Mouse (Mus musculus): ENCODE measurements around the gene Hist1h4c. TPM values are rescaled to one million over a fixed set of nuclear protein-coding genes. Genes with fewer than 3 reads are reported as not detected.

The Hist1h4c gene
- polyA plus RNA-seq, 1 experiment from 2014 or later: 6.5 TPM

DNA sequence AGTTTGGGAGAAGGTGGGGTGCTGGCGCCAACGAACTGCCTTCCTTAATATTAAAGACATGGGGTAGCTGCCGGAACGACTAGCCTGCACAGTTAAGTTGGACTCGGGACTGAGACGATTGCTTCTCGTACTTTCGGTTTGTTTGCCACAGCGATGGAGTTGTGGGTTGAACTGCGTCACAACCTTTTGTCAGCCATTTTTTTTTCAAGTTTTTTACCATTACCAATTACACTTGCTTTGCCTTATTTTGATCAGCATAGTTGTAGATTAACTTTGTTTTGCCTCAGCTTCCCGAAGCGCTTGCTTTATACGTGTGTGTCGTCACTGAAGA, 41.6 kb upstream of the Hist1h4c start:
- Histone ChIP-seq H3K4me3 (peak overlapping the region; percentile 64), H3K27me3 (ENCODE audit: low read depth, poor library complexity, severe bottlenecking) (no peaks in the 10 kb centered on the region), H3K36me3 (no peaks in the 10 kb centered on the region), H3K9me3 (replicated peaks) (no peaks in the 10 kb centered on the region), H3K4me1 (peaks cover 19% of the 10 kb centered on the region), H3K27ac (peak overlapping the region; percentile 96)
- WGBS: 1% methylated on average over 14 of the region's 14 CpGs
- DNase-seq (ENCODE audit: low spot score): no peak

DNA sequence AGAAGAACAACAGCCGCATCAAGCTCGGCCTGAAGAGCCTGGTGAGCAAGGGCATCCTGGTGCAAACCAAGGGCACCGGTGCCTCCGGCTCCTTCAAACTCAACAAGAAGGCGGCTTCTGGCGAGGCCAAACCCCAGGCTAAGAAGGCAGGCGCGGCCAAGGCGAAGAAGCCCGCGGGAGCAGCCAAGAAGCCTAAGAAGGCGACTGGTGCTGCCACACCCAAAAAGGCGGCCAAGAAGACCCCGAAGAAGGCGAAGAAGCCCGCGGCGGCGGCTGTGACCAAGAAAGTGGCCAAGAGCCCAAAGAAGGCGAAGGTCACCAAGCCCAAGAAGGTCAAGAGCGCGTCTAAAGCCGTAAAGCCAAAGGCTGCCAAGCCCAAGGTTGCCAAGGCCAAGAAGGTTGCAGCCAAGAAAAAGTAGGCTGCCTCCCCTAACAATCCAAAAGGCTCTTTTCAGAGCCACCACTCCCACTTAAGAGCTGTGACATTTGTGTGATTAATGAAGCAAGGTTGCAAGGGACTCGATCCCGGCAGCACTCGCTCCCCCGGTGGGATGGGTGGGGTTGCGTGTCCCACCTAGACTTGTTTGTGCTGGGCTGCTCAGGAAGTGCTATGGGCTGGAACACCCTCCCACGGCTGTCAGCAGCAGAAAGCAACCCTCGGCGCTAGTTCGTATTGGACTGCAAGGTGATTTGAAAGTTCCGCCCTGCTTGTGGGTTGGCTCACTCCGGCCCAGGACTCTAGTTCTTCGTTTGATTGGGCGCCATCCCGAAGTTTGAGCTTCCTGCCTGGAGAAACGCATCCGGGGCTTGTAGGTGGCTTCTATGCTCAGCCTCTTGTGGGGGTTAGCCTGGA, 41.0 kb upstream of the Hist1h4c start:
- Histone ChIP-seq H3K27ac (peak overlapping the region; percentile 96), H3K36me3 (no peaks in the 10 kb centered on the region), H3K4me3 (peak overlapping the region; percentile 64), H3K9me3 (replicated peaks) (no peaks in the 10 kb centered on the region), H3K27me3 (ENCODE audit: low read depth, poor library complexity, severe bottlenecking) (no peaks in the 10 kb centered on the region), H3K4me1 (peaks cover 16% of the 10 kb centered on the region)
- DNase-seq (ENCODE audit: low spot score): peak; percentile 92
- under 1% methylated on average over 39 of the region's 39 CpGs for WGBS

DNA sequence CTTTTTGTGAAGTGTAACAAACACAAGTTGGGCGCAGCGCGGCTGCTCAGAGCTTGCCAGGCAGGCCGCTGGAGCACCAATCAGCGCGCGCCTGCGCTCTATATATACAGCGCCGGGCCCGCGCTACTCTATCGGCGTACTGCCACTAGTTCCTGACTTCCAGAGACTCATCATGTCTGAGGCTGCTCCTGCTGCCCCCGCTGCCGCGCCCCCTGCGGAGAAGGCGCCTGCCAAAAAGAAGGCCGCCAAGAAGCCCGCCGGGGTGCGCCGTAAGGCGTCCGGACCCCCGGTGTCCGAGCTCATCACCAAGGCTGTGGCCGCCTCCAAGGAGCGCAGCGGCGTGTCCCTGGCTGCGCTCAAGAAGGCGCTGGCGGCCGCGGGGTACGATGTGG, 40.4 kb upstream of the Hist1h4c start, which contains the start of gene Hist1h1c:
Gene Hist1h1c, plus strand, starts transcription at position 132 of the 392 bp plus-strand sequence.
- DNase-seq (ENCODE audit: low spot score): peak; percentile 93
- no peaks in the 10 kb centered on the region for H3K9me3 ChIP-seq (replicated peaks)
- H3K27ac ChIP-seq: peak within 1 kb of the TSS; percentile 96
- no peaks in the 10 kb centered on the region for H3K36me3 ChIP-seq
- H3K4me3 ChIP-seq: peak within 1 kb of the TSS; percentile 64
- no peaks in the 10 kb centered on the region for H3K27me3 ChIP-seq (ENCODE audit: low read depth, poor library complexity, severe bottlenecking)
- H3K4me1 ChIP-seq: peaks cover 15% of the 10 kb centered on the region
- under 1% methylated on average over 38 of the region's 38 CpGs for WGBS

DNA sequence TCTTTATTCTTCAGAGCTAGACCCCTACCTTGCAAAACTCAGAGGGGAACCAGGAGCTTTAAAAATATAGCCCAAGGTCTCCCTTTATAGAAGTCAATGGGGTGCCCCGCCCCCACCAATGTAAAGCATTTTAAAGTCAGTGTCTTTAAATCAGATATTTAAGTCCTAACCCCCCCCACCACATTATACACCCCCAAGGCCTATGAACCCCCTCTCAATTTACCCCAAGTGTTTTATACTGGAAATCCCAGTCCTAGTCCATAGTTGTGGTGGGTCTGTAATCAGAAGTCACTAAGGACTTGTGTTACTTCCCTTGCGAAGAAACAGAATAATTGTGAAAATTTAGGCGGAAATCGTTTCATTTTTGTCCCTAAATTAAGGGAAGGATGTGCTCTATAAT, 39.8 kb upstream of the Hist1h4c start:
- peak overlapping the region; percentile 64 for H3K4me3 ChIP-seq
- no peaks in the 10 kb centered on the region for H3K27me3 ChIP-seq (ENCODE audit: low read depth, poor library complexity, severe bottlenecking)
- H3K9me3 ChIP-seq (replicated peaks): no peaks in the 10 kb centered on the region
- H3K4me1 ChIP-seq: peaks cover 15% of the 10 kb centered on the region
- WGBS: 24% methylated on average over 4 of the region's 4 CpGs
- DNase-seq (ENCODE audit: low spot score): no peak
- H3K36me3 ChIP-seq: no peaks in the 10 kb centered on the region
- H3K27ac ChIP-seq: peak overlapping the region; percentile 96

DNA sequence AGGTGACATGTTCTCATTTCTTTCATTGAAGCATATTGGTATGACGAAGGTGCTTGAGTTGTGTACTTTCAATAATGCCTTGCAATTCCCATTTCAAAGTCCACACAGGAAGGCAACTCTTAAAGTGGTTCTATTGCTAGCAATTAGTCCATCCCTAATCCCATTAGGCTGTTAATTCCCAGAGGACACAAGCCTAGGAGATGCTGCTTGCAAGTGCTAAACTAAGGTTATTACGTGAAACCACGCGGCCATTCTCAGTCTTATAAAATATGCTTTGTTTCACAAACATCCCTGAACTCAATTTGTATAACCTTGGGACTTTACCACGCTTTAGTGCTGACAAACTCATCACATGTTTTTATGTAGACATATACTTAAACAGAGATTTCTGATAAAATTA, 38.8 kb upstream of the Hist1h4c start:
- H3K9me3 ChIP-seq (replicated peaks): no peaks in the 10 kb centered on the region
- H3K4me3 ChIP-seq: no peak overlapping the region
- no peaks in the 10 kb centered on the region for H3K27me3 ChIP-seq (ENCODE audit: low read depth, poor library complexity, severe bottlenecking)
- DNase-seq (ENCODE audit: low spot score): no peak
- no peaks in the 10 kb centered on the region for H3K36me3 ChIP-seq
- H3K4me1 ChIP-seq: peaks cover 15% of the 10 kb centered on the region
- 87% methylated on average over 5 of the region's 5 CpGs for WGBS
- peak overlapping the region; percentile 96 for H3K27ac ChIP-seq

DNA sequence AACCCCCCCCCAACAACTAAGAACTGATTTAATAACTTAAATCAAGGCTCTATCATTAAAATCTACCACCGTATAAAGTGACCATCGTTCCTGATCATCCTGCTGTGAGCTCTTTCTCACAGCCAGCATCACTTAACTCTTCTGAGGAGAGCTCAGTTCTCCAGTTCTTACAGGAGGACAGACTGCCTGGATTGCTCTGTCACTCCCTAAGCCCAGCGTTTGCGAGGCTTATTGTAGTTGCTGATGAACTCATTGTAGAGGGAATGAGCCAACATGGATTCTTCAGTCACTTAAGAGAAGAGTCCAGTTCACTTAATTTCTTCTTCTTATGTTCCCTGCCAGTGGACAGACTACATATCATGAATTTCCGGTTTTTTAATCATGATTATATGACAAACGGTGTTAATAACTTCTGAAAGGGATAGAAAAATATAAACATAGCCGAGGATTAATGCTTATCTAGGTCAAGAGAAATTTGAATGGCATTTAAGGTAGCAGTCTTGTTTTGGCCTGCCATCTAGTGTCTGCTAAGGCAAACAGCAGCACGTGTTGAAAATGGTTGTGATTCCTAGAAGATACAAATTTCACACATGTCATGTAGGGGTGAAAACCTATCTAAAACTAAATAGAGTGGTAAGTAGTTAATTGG, 34.0 kb upstream of the Hist1h4c start:
- Histone ChIP-seq H3K27ac (no peak overlapping the region), H3K4me3 (no peak overlapping the region), H3K4me1 (no peaks in the 10 kb centered on the region), H3K9me3 (replicated peaks) (no peaks in the 10 kb centered on the region), H3K27me3 (ENCODE audit: low read depth, poor library complexity, severe bottlenecking) (no peaks in the 10 kb centered on the region), H3K36me3 (no peaks in the 10 kb centered on the region)
- 27% methylated on average over 8 of the region's 8 CpGs for WGBS
- DNase-seq (ENCODE audit: low spot score): no peak

DNA sequence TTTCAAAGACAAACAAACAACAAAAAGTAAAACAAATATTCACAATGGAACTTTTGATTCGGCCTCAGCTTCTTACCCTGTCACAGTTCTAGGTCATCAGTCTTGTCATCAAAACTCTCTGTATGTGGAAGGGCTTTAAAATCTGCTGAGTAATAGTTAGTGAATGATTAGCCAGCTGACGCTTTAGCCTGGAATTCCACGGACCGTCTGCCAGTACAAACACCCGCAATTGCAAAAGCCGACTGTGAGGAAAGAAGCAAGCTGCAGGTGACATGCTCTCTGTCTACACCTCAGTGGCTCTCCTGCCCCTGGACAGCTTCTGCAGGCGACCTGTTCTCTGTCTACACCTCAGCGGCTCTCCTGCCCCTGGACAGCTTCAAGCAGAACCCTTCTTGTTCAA, 32.2 kb upstream of the Hist1h4c start:
- Histone ChIP-seq H3K27ac (no peak overlapping the region), H3K9me3 (replicated peaks) (no peaks in the 10 kb centered on the region), H3K4me3 (no peak overlapping the region), H3K27me3 (ENCODE audit: low read depth, poor library complexity, severe bottlenecking) (no peaks in the 10 kb centered on the region), H3K36me3 (no peaks in the 10 kb centered on the region), H3K4me1 (no peaks in the 10 kb centered on the region)
- no peak for DNase-seq (ENCODE audit: low spot score)
- WGBS: 59% methylated on average over 8 of the region's 8 CpGs

DNA sequence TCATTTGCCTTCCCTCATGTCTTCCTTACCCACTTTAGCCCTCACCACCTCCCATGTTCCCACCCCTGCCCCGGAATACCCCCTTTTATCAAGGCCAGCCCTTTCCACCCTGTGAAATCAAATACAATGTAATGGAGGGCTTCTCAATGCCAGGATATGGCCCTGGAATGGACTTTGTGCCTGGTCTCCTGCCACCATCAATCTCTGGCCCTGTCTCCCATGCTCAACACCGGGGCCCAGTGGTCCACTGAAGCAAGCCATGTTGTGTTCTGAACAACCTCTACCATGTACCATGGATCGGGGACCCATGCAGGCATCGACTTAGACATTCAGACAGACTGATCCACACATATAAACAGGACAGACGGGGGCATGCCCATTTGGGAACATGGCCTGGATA, 31.5 kb upstream of the Hist1h4c start:
- Histone ChIP-seq H3K9me3 (replicated peaks) (no peaks in the 10 kb centered on the region), H3K36me3 (no peaks in the 10 kb centered on the region), H3K4me3 (no peak overlapping the region), H3K4me1 (peaks cover 5% of the 10 kb centered on the region; the same call in 1 of the 2 replicates), H3K27ac (no peak overlapping the region), H3K27me3 (ENCODE audit: low read depth, poor library complexity, severe bottlenecking) (no peaks in the 10 kb centered on the region)
- DNase-seq (ENCODE audit: low spot score): no peak
- WGBS: 97% methylated on average over 5 of the region's 5 CpGs

DNA sequence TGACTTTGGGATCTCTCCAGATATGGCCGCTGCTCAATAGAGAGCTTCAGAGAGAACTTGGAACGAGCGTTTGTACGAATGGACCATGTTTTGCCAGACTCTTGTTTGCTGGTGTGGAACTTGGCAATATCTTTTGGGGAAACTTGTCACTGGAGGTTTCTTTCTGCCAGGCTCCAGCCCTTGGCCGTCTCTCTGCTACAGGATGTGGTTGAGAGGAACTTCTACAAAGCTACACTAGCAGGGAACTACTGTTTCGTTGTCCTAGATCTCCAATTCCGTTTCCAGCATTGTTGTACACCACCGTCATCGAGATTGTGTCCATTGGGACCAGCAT, 30.9 kb upstream of the Hist1h4c start:
- Histone ChIP-seq H3K27me3 (ENCODE audit: low read depth, poor library complexity, severe bottlenecking) (no peaks in the 10 kb centered on the region), H3K36me3 (no peaks in the 10 kb centered on the region), H3K4me3 (no peak overlapping the region), H3K27ac (no peak overlapping the region; the same call in 1 of the 2 replicates), H3K9me3 (replicated peaks) (no peaks in the 10 kb centered on the region), H3K4me1 (peaks cover 5% of the 10 kb centered on the region; the same call in 1 of the 2 replicates)
- peak; percentile 3 for DNase-seq (ENCODE audit: low spot score)
- 92% methylated on average over 9 of the region's 9 CpGs for WGBS

DNA sequence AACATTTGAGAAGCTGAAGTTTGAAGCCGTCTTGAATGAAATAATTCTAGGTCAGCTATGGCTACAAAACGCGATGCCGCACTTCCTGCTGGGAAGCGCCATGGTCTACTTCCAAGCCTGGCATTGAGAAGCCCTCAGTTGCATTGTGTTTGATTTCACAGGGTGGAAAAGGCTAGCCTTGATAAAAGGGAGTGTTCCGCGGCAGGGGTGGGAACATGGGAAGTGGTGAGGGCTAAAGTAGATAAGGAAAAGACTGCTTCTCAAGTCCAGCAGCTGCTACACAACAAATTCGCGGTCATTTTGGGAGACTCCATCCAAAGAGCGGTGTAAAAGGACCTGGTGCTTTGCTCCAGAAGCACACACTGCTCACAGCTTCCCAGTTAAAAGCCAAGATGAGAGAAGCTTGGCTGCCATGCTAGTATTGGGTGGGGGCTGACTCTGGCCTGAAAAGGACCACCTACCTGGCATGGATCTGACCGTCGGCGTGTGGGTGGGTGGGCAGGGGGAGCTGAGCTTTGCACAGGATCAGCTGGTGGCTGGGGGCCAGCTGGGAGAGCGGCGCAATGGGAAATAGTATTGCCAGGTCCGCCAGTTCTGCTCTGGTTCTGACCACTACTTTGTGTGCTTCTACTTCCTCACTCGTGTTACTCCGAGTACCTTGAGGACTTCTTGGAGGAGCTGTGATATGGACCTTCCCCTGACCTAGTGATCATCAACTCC, 30.4 kb upstream of the Hist1h4c start:
- 92% methylated on average over 18 of the region's 18 CpGs for WGBS
- Histone ChIP-seq H3K4me3 (no peak overlapping the region), H3K4me1 (peaks cover 5% of the 10 kb centered on the region; the same call in 1 of the 2 replicates), H3K27me3 (ENCODE audit: low read depth, poor library complexity, severe bottlenecking) (no peaks in the 10 kb centered on the region), H3K36me3 (no peaks in the 10 kb centered on the region), H3K9me3 (replicated peaks) (no peaks in the 10 kb centered on the region), H3K27ac (peak overlapping the region; percentile 23; the same call in 1 of the 2 replicates)
- DNase-seq (ENCODE audit: low spot score): no peak

DNA sequence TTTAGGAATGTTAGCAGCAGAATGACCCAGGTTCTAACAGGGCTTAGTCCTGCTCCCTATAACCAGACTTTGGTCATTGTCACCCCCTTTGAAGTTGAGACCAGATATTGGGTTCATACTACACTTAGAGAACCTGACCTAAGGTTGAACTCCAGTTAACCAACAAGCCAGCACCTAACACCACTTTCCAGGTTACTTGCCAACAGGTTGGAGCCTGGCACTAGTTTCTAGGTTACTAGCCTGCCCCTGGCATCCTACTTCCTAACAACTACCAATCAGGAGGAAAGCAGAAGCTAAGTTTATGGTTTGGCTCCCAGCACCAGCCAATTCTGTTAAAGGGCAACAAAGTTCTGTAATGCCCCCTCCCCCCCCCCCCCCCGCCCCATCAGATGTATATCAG, 27.0 kb upstream of the Hist1h4c start:
- no peaks in the 10 kb centered on the region for H3K36me3 ChIP-seq
- H3K27me3 ChIP-seq (ENCODE audit: low read depth, poor library complexity, severe bottlenecking): no peaks in the 10 kb centered on the region
- H3K27ac ChIP-seq: no peak overlapping the region
- DNase-seq (ENCODE audit: low spot score): peak; percentile 18
- H3K4me3 ChIP-seq: no peak overlapping the region
- peaks cover 5% of the 10 kb centered on the region; the same call in 1 of the 2 replicates for H3K4me1 ChIP-seq
- WGBS: no CpG with 5 or more reads among the region's 1 CpGs
- no peaks in the 10 kb centered on the region for H3K9me3 ChIP-seq (replicated peaks)

DNA sequence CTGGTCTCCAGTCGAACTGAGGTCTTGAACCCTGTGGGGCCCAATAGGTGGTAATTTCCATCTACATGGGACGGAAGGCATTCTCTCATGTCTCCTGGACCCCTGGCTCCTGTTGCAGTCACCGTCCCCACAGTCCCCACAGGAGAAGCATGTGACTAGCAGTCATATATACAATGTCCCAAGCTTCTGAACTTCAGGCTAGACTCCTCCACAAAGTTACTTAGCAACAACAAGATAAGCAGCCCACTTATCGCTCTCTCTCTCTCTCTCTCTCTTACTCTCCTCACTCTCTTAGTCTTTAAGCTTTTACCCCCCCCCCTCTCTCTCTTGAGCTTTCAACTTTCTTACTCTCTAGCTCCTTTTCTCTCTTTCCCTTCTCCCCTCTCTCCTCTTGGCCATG, 26.0 kb upstream of the Hist1h4c start:
- WGBS: 90% methylated on average over 4 of the region's 4 CpGs
- Histone ChIP-seq H3K27ac (no peak overlapping the region), H3K4me3 (no peak overlapping the region), H3K9me3 (replicated peaks) (no peaks in the 10 kb centered on the region), H3K4me1 (peaks cover 5% of the 10 kb centered on the region; the same call in 1 of the 2 replicates), H3K27me3 (ENCODE audit: low read depth, poor library complexity, severe bottlenecking) (no peaks in the 10 kb centered on the region), H3K36me3 (no peaks in the 10 kb centered on the region)
- peak; percentile 25 for DNase-seq (ENCODE audit: low spot score)

Data from limb, embryonic 10.5 days (tissue).